Mouse (Mus musculus) megakaryocyte, embryonic 14.5 days (primary cell): ENCODE measurements around the gene Stim1.

Experiments
- FLI1 ChIP-seq: IDR thresholded peaks from 2 replicates; pipeline ENCODE4 v1.6.1; 2012; ENCODE audit warnings: low read length, inconsistent platforms, mixed read lengths
- GATA1 ChIP-seq: IDR thresholded peaks from 3 replicates; pipeline ENCODE4 v1.6.1; 2012; ENCODE audit warnings: mixed read lengths, low read length, inconsistent platforms, borderline replicate concordance

GRCm38 (mm10) chr7:102267113-102267579 is 460 bp upstream of the Stim1 start:
- TF ChIP-seq FLI1: no peak
- no peak for TF ChIP-seq GATA1
